Mouse (Mus musculus) monocyte, adult 2 months (primary cell): ENCODE measurements around the gene Sesn2.

ENCODE experiments used
- DNase-seq, 2 experiments: peaks; one replicate each; pipeline ENCODE4 v3.0.0; 2022; ENCODE audit warnings: low spot score in 2 of 2, low read depth in 1 of 2

Gene Sesn2

DNA sequence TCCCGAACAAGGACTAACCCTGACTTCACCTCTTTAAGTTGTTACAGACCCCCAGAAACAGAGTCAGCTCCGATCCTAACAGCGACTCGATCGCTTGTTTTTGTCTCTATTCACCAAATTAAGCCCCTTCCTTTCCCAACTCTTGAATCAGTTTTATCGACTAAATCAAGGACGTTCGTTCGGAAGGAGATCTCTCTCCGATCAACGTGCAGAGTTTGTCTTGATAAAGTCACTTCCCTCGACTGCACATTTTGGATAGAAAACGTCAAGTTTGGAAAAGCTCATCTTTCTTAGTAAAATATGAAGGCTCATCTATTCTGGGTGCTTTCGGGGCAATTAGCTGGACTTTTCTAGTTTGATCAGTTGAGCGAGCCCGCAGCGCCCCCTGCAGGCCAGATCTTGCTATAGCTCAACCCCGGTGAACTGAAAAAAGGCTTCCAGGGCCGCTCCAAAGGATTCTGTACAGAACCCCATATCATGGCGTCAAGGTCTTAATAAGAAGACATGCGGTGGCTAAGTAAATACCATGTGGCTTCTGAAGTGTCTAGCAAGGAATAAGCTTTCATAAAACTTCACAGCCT lies 4.3 kb upstream of the Sesn2 start:
- DNase-seq: peak in 1 of 2 experiments; percentile 78

DNA sequence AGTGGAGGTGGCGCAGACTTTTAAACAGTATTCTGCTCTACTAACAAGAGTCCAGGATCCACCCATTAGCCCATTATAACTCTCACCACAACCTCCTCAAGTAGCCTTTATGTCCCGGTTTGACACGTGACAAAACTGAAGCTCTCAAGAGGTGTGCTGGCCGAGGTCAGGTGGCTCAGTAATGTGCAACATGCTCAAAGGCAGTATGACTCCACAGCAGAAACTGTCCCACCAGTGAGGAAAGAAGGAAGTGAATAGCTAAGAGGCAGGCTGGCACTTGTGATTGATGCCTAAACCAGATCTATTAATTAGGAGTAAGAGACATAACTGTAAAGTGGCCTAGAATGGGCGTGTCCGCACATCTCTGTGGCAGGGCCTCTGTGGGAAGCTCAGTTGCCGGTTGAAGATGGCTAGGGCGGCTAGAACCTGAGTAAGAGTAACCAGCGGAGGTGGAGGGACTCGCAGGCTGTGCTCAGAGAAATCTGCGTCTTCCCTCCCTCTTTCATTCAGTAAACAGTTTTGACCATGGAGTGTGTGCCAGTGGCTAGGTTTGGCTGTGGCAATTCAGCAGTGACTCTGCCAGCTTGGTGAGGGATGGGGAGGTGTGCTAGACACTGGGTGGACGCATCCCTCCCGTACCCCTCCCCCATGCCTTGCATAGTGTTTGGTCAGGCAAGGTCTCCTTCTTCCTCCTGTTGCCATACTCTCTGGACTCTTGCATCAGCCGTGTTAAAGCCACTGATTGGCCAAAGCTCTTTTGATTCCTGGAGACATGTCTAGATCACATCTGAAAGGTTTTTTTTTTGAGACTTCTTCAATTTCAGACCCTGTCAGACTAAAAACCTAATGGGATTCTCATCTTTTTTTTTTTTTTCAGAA lies 3.3 kb upstream of the Sesn2 start:
- no peak for DNase-seq

- no peak for DNase-seq
Measured at GRCm38 (mm10) chr4:132512080-132512479, 1.8 kb upstream of the Sesn2 start.

- DNase-seq: peak in 1 of 2 experiments; percentile 27
Measured at GRCm38 (mm10) chr4:132509621-132510296, 542 bp downstream of the Sesn2 start.

GRCm38 (mm10) chr4:132507210-132507609 lies 3.1 kb downstream of the Sesn2 start:
- no peak for DNase-seq

GRCm38 (mm10) chr4:132506250-132506649 lies 4.1 kb downstream of the Sesn2 start:
- DNase-seq: no peak

GRCm38 (mm10) chr4:132505800-132506199 lies 4.5 kb downstream of the Sesn2 start:
- DNase-seq: no peak

GRCm38 (mm10) chr4:132505034-132505738 lies 5.1 kb downstream of the Sesn2 start:
- DNase-seq: no peak

- no peak for DNase-seq
Measured at GRCm38 (mm10) chr4:132503344-132503743, 7.0 kb downstream of the Sesn2 start.

- DNase-seq: no peak
Measured at GRCm38 (mm10) chr4:132501639-132502038, 8.7 kb downstream of the Sesn2 start.

- DNase-seq: peak; percentile 72 to 73
Measured at GRCm38 (mm10) chr4:132494271-132494918, 15.9 kb downstream of the Sesn2 start.

- no peak for DNase-seq
Measured at GRCm38 (mm10) chr4:132492178-132493060, 17.9 kb downstream of the Sesn2 start.

DNA sequence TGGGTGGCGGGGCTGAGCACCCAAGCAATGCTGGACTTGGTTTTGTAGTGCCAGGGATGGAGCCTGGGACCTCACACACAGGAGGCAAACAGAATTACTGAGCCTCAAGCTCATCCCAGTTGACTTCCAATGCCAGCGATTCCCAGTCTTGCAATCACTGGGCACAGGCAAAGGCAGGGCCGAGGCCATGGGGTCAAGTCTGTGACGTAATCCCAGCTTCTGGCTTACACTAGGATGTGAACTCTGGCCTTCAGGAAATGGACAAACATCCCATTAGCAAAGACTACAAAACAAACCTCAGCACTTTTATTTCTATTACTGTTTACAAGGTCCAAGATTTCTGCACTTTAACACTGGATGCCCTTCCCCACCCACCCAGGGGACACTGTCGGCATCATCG lies 18.6 kb downstream of the Sesn2 start:
- DNase-seq: no peak

- DNase-seq: no peak
Measured at GRCm38 (mm10) chr4:132491057-132491456, 19.2 kb downstream of the Sesn2 start.

DNA sequence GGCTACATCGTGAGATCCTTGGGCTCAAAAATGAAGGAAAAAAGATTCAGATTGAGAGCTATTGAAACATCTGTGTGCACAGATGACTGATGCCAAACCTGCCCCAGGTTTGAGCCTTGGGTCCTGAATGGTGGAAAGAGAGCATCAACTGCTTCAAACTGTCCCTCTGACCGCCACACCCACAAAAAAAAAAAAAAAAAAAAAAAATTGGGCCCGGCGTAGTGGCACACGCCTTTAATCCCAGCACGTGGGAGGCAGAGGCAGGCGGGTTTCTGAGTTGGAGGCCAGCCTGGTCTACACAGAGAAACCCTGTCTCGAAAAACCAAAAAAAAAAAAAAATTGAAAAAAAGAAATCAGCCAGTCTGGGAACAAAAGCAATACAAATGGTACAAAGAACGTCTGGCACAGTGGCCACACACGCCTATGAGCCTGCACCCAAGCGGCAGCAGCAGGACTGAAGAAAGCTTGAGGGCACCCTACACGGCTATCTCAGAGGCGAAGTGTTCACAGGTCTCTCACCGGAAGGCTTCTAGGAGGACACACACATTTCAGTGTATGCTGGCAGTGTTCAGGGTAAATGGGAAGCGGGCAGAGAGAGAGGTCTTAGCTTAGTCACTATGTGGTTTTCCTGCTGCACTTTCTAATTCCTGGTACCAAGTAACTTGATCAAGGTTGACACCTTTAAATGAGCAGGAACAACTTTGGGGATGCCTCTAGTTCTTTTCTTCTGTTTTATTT lies 19.9 kb downstream of the Sesn2 start:
- no peak for DNase-seq

GRCm38 (mm10) chr4:132488976-132489375 lies 21.3 kb downstream of the Sesn2 start:
- DNase-seq: no peak

DNA sequence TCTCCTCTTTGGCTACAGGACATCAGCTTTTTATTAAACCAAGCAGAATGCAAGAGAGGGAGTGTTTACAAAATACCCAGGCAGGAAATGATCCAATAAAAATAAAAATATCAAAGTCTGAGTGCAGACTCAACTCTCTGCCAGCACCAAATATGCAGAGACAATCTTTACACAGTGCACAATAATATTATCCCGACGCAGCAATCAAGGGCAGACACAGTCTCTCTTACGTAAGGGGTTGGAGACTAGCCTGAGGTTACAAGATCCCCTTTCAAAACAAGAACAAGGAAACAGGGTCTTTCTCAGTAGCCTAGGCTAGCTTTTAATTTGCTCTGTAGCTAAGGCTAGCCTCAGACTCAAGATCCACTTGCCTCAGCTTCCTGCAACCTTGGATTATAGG lies 21.8 kb downstream of the Sesn2 start:
- no peak for DNase-seq

DNA sequence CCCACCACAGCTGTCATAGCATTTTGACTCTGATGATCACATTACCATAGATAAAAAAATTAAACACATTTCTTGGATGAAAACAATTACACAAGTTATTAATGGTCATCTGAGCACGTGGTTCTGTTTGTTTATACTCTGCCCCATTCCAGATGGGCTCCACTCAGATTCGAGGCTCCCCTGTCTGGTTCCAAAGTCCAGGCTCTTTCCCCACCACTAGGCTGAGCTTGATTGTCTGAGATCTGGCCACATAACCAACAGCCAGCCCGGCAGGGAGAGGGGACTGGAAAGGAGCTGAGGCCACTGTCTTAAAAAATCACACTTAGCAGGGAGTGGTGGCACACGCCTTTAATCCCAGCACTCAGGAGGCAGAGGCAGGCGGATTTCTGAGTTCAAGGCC lies 25.5 kb downstream of the Sesn2 start:
- DNase-seq: no peak

DNA sequence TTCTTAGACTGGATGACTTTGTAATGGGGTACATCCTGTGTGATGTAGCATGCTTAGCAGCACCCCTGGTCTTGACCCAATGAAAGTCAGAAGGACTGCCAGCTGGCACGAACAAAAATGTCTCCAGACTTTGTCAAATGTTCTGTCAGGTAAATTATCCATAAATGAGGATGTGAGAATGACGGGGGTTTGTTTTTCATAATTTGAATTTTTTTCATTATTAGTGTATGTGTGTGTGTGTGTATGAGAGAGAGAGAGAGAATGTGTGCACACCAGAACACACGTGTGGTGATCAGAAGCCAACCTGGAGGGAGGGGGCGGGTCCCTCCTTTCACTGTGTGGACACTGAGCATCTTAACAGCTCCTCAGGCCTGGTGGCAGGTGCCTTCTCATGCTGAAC lies 26.1 kb downstream of the Sesn2 start:
- DNase-seq: no peak
